Mouse (Mus musculus) hindbrain, embryonic 13.5 days (tissue): ENCODE results near the gene Nup214. TPM values are rescaled to one million over a fixed set of nuclear protein-coding genes. Genes with fewer than 3 reads are reported as not detected.
A peak's percentile ranks its signal among the peaks of the same experiment; 100 is the strongest.

Source experiments
- ATAC-seq: fragments of 200-750 bp; cut with Nextera tagmentation; 2 replicates; pipeline ENCODE4 v1.8.0; 2017; ENCODE audit warnings: moderate TSS enrichment; ENCODE audit not compliant: low FRiP score
- H3K27ac ChIP-seq: fragments of 300-500 bp; sonication (generic); 2 replicates; pipeline ENCODE4 v1.5.1; 2015; ENCODE audit warnings: inconsistent platforms, mild to moderate bottlenecking, moderate library complexity
- H3K27me3 ChIP-seq: fragments of 300-500 bp; sonication (generic); 2 replicates; pipeline ENCODE4 v1.6.1; 2015; ENCODE audit warnings: mild to moderate bottlenecking, inconsistent platforms
- H3K36me3 ChIP-seq: fragments of 300-500 bp; sonication (generic); 2 replicates; pipeline ENCODE4 v1.6.1; 2015; ENCODE audit warnings: mild to moderate bottlenecking, inconsistent platforms
- H3K4me1 ChIP-seq: fragments of 300-500 bp; sonication (generic); replicated peaks from 2 replicates; pipeline ENCODE4 v1.6.1; 2015; ENCODE audit warnings: inconsistent platforms
- H3K4me2 ChIP-seq: fragments of 300-500 bp; sonication (generic); 2 replicates; pipeline ENCODE4 v1.6.1; 2015; ENCODE audit warnings: inconsistent platforms, mild to moderate bottlenecking, moderate library complexity
- H3K4me3 ChIP-seq: fragments of 300-500 bp; sonication (generic); 2 replicates; pipeline ENCODE4 v1.5.1; 2015; ENCODE audit warnings: mild to moderate bottlenecking, inconsistent platforms
- H3K9ac ChIP-seq: fragments of 300-500 bp; sonication (generic); 2 replicates; pipeline ENCODE4 v1.6.1; 2015; ENCODE audit warnings: mild to moderate bottlenecking, inconsistent platforms
- H3K9me3 ChIP-seq: fragments of 300-500 bp; sonication (generic); 2 replicates; pipeline ENCODE4 v1.6.1; 2016; ENCODE audit warnings: inconsistent platforms
- WGBS: fragments of 180-500 bp; shearing (Covaris S2); methylation state at CpG from one replicate; pipeline ENCODE4 v1.1.7; 2015; 5-methylcytosine and 5-hydroxymethylcytosine counted together
- polyA plus RNA-seq: library from polyadenylated mRNA; unstranded; fragments of >200 nt; fragmentation: Nextera tagmentation; extraction: Ambion mirVana; gene quantifications from 2 replicates; pipeline ENCODE4 v1.2.1, GENCODE M21; 2015

The Nup214 gene
- polyA plus RNA-seq = 80.8 and 83.5 TPM in 2 replicates

DNA sequence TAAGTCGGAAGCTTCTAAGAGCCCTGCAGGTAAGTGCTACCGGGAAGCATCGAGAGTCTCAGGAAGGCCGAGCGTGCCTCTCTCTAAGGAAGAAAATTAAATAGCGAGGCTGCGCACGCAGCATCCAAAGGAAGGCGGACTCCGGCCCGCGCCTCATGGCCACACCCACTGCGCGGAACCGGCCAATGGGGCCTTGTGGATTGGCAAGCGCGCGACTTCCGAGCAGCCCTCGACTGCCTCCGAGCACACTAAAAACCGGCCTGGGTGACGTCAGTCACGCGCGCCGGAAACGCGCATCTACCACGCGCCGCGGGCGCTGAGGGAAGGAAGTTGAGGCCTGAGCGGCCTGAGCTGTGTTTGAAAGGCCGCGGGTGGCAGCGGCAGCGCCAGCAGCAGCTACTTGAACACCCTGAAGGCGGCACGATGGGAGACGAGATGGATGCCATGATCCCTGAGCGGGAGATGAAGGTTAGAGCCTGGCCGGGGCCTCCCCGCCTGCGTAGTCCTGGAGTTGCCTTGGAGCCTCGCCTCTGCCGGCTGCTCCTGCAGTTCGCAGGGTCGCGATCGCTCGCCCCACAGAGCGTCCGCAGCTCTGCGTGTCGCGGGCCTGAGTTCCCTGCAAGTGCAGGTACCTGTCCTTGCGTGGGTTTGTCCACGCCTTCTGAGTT lies at the start of gene Nup214:
Gene Nup214 (plus strand): TSS at position 296 of the 668 bp plus-strand sequence.
- ATAC-seq = peak; percentile 99

DNA sequence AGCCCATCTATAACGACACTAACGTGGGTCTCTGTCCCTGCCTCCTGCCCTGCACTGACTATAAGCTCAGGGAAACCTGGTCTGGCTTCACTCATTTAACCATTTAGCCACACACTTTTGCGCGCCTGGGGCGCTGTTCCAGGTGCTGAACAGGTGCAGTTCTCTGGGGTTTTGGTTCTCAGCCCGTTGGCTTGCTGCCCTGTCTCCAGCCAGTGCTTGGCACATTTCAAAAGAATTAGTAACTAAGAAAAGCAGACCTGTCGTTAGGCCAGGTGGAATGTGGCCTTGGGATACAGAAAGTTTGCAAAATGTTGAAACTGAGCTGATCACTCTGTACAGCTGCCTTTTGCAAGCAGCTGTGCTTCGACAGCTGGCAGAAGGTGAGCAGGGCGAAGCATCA lies 49.4 kb upstream of the Nup214 start:
- Histone ChIP-seq H3K9me3 (no peaks in the 10 kb centered on the region), H3K4me3 (no peak overlapping the region), H3K27me3 (peaks cover 17% of the 10 kb centered on the region; the same call in 1 of the 2 replicates), H3K9ac (no peak overlapping the region), H3K4me1 (peaks cover 7% of the 10 kb centered on the region; the same call in 1 of the 2 replicates), H3K27ac (no peak overlapping the region), H3K4me2 (no peak overlapping the region), H3K36me3 (no peaks in the 10 kb centered on the region)
- WGBS = 35% methylated on average over 9 of the region's 9 CpGs
- no peak for ATAC-seq

More for the DNA sequence above, at the start of gene Nup214:
- Histone ChIP-seq H3K27me3 (no peaks in the 10 kb centered on the region), H3K27ac (peak within 1 kb of the TSS; percentile 86), H3K4me1 (peaks cover 22% of the 10 kb centered on the region), H3K9ac (peak within 1 kb of the TSS; percentile 91), H3K4me3 (peak within 1 kb of the TSS; percentile 95), H3K4me2 (peak within 1 kb of the TSS; percentile 77), H3K36me3 (peaks cover 39% of the 10 kb centered on the region), H3K9me3 (no peaks in the 10 kb centered on the region)
- WGBS = under 1% methylated on average over 60 of the region's 60 CpGs

DNA sequence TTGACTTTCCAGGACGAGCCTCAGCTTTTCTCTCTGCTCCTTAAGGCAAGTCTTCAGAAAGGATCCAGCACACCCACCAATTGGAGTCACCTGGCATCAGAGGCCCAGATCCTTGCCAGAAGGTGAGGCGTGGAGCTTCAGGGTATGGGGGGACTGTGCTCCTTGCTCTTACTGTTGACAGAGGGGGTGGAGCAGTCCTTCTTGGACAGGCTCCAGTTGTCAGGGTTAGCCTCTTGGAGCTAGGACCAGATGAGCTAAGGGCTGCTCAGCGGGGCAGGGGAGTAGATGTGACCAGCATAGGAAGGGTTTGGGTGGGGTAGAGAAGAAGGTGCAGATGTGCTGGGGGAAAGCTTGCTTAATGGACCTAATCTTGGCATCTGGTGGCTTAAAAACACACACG lies 48.3 kb upstream of the Nup214 start:
- Histone ChIP-seq H3K27ac (no peak overlapping the region), H3K4me3 (no peak overlapping the region), H3K4me2 (no peak overlapping the region), H3K9ac (peak overlapping the region; percentile 29; the same call in 1 of the 2 replicates), H3K27me3 (peaks cover 17% of the 10 kb centered on the region; the same call in 1 of the 2 replicates), H3K9me3 (no peaks in the 10 kb centered on the region), H3K36me3 (no peaks in the 10 kb centered on the region), H3K4me1 (no peaks in the 10 kb centered on the region)
- WGBS = 66% methylated on average over 4 of the region's 4 CpGs
- no peak for ATAC-seq

DNA sequence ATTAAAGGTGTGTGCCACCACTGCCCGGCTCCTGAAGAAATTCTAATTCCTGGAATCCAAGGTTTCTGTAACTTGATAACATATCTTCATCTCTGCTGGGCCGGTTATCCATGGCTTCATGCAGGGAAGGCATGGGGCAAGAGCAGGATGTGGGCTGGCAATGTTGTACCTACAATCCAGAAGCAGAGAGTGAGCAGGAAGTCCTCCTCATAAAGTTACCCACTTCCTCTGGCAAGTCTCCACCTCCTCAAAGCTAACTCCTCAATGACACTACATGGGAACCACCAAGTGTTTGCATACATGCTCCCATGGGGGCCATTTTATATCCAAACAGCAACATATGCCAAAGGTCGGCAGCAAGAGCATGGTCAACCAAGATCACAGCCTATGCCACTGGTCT lies 44.6 kb upstream of the Nup214 start:
- 0 out of 2 replicates have a peak, but pooled peaks cover 9% of the 10 kb centered on the region for H3K27me3 ChIP-seq
- no peak overlapping the region for H3K9ac ChIP-seq
- WGBS = 89% methylated on average over 3 of the region's 3 CpGs
- H3K4me1 ChIP-seq = 0 out of 2 replicates have a peak, but pooled peaks cover 4% of the 10 kb centered on the region
- no peak overlapping the region for H3K4me3 ChIP-seq
- H3K9me3 ChIP-seq = no peaks in the 10 kb centered on the region
- H3K36me3 ChIP-seq = no peaks in the 10 kb centered on the region
- no peak overlapping the region for H3K27ac ChIP-seq
- no peak overlapping the region for H3K4me2 ChIP-seq
- ATAC-seq = no peak

DNA sequence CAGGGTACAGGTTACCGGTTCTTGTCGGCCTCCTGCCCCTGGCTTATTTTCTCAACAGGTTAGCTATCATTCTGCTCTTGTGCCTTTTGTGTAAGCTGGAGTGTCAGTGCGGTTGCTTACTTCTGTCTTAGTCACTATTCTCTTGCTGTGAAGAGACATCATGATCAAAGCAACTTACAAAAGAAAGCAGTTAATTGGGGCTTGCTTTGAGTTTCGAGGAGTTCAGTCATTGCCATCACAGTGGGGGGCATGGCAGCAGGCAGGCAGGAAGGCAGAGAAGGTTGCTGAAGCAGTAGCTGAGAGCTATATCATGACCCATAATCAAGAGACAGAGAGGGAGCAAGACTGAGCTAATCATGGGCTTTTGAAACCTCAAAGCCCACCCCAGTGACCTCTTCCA lies 39.7 kb upstream of the Nup214 start:
- H3K27me3 ChIP-seq = 0 out of 2 replicates have a peak, but pooled peaks cover 4% of the 10 kb centered on the region
- WGBS = 32% methylated on average over 4 of the region's 4 CpGs
- H3K4me1 ChIP-seq = 0 out of 2 replicates have a peak, but pooled peaks cover 5% of the 10 kb centered on the region
- no peak overlapping the region for H3K4me3 ChIP-seq
- no peaks in the 10 kb centered on the region for H3K9me3 ChIP-seq
- no peak overlapping the region for H3K27ac ChIP-seq
- H3K4me2 ChIP-seq = no peak overlapping the region
- no peak for ATAC-seq
- H3K9ac ChIP-seq = no peak overlapping the region
- no peaks in the 10 kb centered on the region for H3K36me3 ChIP-seq

DNA sequence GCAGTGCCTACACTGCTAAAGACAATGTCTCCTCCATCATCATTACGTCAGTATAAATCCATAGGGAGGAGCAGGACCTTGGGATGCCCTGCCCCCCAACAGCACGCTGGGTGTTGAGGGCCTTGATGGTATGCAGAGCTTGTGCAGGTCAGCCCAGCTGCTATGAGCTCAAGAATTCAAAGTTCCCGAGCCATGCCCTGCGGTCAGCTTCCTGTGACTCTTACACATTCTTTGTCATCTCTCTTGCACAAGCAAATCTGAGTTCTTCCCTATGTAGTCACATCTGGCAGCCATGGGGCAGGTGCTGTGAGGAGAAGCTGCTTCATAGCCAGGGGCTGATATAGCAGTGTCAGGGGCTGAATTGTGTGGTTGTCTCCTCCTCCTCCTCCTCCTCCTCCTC lies 39.2 kb upstream of the Nup214 start:
- no peaks in the 10 kb centered on the region for H3K36me3 ChIP-seq
- H3K9ac ChIP-seq = no peak overlapping the region
- no peak overlapping the region for H3K4me3 ChIP-seq
- no peak for ATAC-seq
- no peaks in the 10 kb centered on the region for H3K9me3 ChIP-seq
- 51% methylated on average over 4 of the region's 4 CpGs for WGBS
- 0 out of 2 replicates have a peak, but pooled peaks cover 5% of the 10 kb centered on the region for H3K4me1 ChIP-seq
- H3K27ac ChIP-seq = no peak overlapping the region
- H3K4me2 ChIP-seq = no peak overlapping the region
- H3K27me3 ChIP-seq = 0 out of 2 replicates have a peak, but pooled peaks cover 4% of the 10 kb centered on the region

DNA sequence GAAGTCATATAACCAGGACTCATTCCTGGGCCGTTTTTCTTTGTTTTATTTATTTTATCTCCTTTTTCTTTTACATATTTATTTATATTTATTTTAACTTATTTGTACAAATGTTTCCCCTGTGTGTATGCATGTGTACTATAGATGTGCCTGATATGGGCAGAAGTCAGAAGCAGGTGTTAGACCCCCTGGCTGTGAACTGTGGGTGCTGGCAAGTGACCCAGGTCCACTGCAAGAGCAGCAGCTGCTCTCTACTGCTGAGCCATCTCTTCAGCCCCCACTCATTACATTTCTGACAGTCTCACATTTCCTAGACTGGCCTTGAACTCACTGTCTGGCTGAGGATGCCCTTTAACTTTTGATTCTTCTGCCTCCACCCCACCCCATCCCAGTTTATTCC lies 35.9 kb upstream of the Nup214 start:
- no peak for ATAC-seq
- Histone ChIP-seq H3K36me3 (no peaks in the 10 kb centered on the region), H3K4me3 (no peak overlapping the region), H3K4me1 (0 out of 2 replicates have a peak, but pooled peaks cover 5% of the 10 kb centered on the region), H3K4me2 (no peak overlapping the region), H3K9me3 (no peaks in the 10 kb centered on the region), H3K9ac (no peak overlapping the region), H3K27ac (no peak overlapping the region), H3K27me3 (no peaks in the 10 kb centered on the region)
- 91% methylated on average over 1 of the region's 1 CpGs for WGBS

DNA sequence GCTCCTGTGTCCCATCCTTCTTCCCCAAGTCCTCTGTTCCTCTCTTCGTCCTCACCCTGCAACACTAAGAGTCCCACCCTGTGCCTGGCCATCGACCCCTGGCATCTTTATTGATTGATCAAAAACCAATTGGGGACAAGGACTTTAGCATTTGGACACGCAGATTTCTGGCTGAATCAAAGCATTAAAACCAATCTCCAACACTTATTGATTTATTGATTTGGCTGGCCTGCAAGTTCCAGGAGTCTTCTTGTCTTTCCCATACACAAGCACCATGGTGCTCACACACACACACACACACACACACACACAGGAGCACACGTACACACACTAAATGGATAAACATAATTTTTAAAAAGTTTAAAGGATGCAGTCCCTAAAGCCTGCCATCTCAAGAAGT lies 31.2 kb upstream of the Nup214 start:
- Histone ChIP-seq H3K27ac (no peak overlapping the region), H3K36me3 (no peaks in the 10 kb centered on the region), H3K4me2 (no peak overlapping the region), H3K9ac (no peak overlapping the region), H3K4me3 (no peak overlapping the region), H3K9me3 (no peaks in the 10 kb centered on the region), H3K27me3 (0 out of 2 replicates have a peak, but pooled peaks cover 4% of the 10 kb centered on the region), H3K4me1 (no peaks in the 10 kb centered on the region)
- no peak for ATAC-seq
- WGBS = 80% methylated on average over 4 of the region's 4 CpGs

DNA sequence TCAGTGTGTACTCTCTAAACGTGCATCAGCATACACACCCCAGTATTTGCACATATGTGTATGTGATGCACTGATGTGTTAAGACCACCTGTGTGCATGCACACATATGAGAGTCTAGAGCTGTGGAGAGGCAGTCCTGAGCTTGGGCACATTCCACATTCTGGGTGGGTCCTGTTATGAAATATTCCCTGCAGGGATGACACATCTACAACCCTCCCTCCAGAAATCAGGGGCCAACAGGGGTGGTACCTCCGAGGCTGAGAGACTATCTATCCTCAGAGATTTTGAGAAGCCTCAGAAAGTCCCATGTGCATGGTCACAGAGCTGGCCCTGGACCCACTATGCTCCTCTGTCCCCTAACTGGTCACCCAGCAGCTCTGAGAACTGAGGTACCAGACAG lies 28.7 kb upstream of the Nup214 start:
- Histone ChIP-seq H3K36me3 (no peaks in the 10 kb centered on the region), H3K4me3 (no peak overlapping the region), H3K27me3 (peaks cover 26% of the 10 kb centered on the region), H3K9me3 (no peaks in the 10 kb centered on the region), H3K9ac (no peak overlapping the region), H3K4me2 (no peak overlapping the region), H3K4me1 (peaks cover 9% of the 10 kb centered on the region), H3K27ac (no peak overlapping the region)
- 75% methylated on average over 2 of the region's 2 CpGs for WGBS
- ATAC-seq = no peak

DNA sequence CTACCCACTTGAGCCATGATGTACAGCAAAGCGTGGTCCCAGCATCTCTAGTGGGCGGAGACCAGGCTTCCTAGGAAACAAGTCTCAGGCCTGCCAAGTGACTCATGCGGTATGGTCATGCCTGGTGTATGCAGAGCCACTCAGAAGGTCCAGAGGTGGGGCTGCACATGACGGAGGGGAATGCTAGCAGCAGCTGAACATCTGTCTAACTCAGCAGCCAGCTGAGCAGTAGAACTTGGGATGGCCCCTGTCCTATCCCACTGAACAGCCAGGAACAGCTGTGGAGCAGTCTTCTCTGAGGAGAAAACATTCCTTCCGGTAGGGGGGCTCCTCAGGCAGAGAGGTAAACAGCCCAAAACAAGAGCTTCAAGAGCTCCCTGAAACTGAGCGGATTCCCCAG lies 25.8 kb upstream of the Nup214 start:
- Histone ChIP-seq H3K9me3 (no peaks in the 10 kb centered on the region), H3K4me3 (no peak overlapping the region), H3K36me3 (no peaks in the 10 kb centered on the region), H3K4me2 (no peak overlapping the region), H3K4me1 (peaks cover 31% of the 10 kb centered on the region), H3K27ac (no peak overlapping the region), H3K27me3 (peaks cover 35% of the 10 kb centered on the region), H3K9ac (no peak overlapping the region)
- 74% methylated on average over 6 of the region's 6 CpGs for WGBS
- ATAC-seq = no peak

DNA sequence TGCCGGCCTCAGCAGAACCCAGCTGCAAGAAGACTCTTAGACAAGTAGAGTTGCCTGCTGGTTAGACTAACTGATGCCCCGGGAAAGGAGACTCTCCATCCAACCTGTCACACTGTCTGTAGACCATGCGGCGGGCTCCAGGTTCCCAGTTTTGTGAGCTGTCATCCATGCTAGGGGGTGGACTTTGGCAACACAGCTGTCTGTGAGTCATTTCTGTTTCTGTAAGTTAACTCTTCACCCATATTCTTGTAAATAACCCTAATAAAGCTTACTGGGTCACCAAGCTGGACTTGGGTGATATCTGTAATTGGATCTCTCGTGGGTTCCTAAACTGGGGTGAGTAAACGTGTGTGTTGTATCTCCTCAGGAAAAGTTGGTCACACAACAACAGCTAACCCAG lies 25.4 kb upstream of the Nup214 start:
- no peaks in the 10 kb centered on the region for H3K9me3 ChIP-seq
- no peak for ATAC-seq
- no peaks in the 10 kb centered on the region for H3K36me3 ChIP-seq
- H3K27me3 ChIP-seq = peaks cover 35% of the 10 kb centered on the region
- no peak overlapping the region for H3K9ac ChIP-seq
- H3K4me1 ChIP-seq = peaks cover 34% of the 10 kb centered on the region
- H3K27ac ChIP-seq = no peak overlapping the region
- 78% methylated on average over 6 of the region's 6 CpGs for WGBS
- no peak overlapping the region for H3K4me2 ChIP-seq
- no peak overlapping the region for H3K4me3 ChIP-seq

DNA sequence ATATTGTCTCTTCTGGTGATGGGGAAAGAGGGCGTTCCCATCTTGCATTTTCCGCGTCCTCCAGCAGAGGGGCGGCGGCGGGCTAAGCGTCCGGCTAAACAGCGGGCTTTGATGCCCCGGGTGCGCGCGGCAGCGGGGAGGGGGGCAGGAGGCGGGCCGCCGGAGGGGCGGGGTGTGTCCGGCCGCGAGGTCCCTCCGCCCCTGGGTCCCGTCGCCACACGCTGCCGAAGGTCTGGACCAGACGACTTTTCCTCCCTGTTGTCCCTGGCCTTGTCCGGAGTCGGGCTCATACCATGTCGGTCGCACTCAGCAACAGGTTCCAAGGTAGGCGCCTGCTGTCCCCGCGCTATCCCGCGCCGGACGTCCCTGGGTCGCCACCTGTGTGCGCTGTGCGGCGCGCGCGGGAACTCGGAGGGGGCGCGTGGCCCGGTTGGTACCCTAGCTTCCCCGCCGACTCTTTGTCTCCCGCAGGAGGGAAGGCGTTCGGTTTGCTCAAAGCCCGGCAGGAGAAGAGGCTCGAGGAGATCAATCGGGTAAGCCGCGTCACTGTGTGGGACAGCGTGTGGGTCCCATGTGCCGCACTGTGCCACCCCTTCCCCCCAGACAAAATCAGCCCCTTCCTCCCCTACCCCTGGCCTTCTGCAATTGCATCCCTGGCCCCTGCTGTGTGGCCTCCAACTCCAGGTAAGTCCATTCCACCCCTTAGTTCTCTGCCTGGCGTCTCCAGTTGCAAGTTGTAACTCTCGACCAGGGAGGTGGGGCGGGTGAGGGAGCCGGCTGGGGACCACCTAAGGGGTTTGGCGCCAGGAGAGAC lies 24.0 kb upstream of the Nup214 start, which contains the start of gene Aif1l:
Gene Aif1l (plus strand): TSS at position 82 of the 814 bp plus-strand sequence.
- Histone ChIP-seq H3K9ac (peak within 1 kb of the TSS; percentile 75), H3K4me3 (peak within 1 kb of the TSS; percentile 66), H3K27ac (no peak within 1 kb of the TSS), H3K9me3 (no peaks in the 10 kb centered on the region), H3K4me2 (peak within 1 kb of the TSS; percentile 94), H3K27me3 (peaks cover 35% of the 10 kb centered on the region), H3K4me1 (peaks cover 45% of the 10 kb centered on the region), H3K36me3 (no peaks in the 10 kb centered on the region)
- under 1% methylated on average over 56 of the region's 66 CpGs for WGBS
- ATAC-seq = peak; percentile 59; the same call in 1 of the 2 replicates
